Mouse (Mus musculus) naive thymus-derived CD4-positive, alpha-beta T cell, adult 2 months (primary cell): Measurements from ENCODE around the gene Eif4g3.
"Not testable (repeated sequence)": the region's sequence is repeated elsewhere in the genome, so short reads cannot be mapped to it uniquely, and the experiment has no call there.

Experiments used
- DNase-seq: peaks from one replicate; pipeline ENCODE4 v3.0.0-alpha.2; 2011; ENCODE audit warnings: low read depth

Eif4g3 gene

GRCm38 (mm10) chr4:138023403-138024100, 30.7 kb downstream of the Eif4g3 start:
- DNase-seq, result no peak

DNA sequence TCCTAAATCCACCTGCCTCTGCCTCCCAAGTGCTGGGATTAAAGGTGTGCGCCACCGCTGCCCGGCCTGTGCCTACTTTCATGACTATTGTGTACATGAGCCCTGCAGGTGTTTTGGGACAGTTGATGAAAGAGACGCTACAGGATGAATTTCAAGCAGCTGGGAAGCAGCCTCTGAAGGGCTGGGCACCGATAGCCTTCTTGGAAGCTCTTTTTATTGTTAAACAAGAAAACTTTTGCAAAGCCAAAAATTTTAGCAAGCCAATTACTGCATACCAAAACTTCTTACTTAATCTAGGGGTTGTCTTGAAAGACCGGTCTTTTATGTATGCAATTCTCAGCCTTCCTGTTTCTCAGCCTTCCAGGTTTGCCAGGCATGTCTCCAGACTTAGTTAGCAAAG, 36.3 kb downstream of the Eif4g3 start:
- DNase-seq, result no peak

DNA sequence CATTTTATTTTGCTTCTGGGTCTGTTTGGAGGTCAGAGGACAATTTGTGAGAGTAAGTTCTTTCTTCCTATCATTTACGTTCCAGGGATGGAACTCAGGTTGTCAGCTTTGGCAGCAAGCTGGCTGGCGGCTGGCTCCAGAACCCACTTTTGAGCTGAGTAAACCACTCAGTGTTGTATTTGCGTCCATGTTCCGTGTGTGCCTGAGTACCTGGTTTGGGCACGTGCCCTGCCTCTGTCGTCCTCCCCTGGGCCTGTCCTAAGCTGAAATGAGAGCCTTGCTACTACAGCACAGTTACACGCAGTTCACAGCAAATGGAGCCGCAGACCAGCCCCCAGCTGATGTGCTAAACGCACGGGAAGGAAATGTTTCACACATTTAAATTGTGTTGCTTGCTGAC, 39.0 kb downstream of the Eif4g3 start:
- no peak for DNase-seq

- DNase-seq, result peak; percentile 35
Measured at GRCm38 (mm10) chr4:138033871-138034270, 41.0 kb downstream of the Eif4g3 start.

- DNase-seq, result no peak
Measured at GRCm38 (mm10) chr4:138035435-138036120, 42.8 kb downstream of the Eif4g3 start.

- DNase-seq, result no peak
Measured at GRCm38 (mm10) chr4:138037110-138037509, 44.3 kb downstream of the Eif4g3 start.

- no peak for DNase-seq
Measured at GRCm38 (mm10) chr4:138037896-138038295, 45.1 kb downstream of the Eif4g3 start.

DNA sequence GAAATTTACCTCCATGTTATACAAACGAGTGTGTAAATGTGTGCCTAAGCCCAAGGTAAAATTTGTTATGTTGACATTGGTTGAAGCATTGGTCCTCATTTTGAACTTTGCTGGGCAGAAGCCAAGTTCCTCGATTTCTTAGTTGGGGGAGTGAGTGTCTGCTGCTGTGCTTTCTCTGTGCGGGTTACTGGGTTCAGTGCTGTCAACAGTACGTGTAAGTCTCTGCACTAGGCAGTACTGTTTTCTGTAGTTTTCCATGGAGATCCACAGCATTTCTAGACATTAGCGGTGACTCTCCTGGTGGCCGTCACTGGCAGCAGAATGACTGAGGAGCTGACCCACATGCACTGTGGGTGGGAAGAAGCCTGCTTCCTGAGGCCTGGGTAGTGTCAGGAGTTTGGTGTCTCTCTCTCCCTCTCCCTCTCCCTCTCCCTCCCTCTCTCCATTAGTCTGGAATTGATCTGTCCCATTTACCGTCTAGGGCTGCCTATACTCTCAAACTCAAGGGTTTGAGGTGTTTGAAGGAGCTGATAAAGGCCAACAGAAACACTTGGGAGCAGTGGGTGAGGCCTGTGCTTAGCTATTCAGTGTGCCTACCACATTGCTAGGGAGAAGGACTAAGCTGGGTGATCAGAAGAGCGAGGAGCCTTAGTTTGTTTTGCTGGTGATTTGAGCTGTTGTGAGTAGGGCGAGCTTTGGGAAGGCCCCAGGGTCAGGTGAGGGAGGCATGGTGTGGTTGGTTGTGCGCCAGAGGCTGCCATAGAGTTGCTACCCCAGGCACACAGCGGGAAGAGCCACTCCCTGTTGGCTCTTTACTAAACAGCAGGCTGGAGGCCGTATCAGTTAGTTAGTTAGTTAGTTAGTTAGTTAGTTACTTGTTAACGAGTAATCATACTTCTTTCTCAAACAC, 45.8 kb downstream of the Eif4g3 start:
- DNase-seq, result no peak

GRCm38 (mm10) chr4:138039275-138039651, 46.4 kb downstream of the Eif4g3 start:
- DNase-seq, result no peak

DNA sequence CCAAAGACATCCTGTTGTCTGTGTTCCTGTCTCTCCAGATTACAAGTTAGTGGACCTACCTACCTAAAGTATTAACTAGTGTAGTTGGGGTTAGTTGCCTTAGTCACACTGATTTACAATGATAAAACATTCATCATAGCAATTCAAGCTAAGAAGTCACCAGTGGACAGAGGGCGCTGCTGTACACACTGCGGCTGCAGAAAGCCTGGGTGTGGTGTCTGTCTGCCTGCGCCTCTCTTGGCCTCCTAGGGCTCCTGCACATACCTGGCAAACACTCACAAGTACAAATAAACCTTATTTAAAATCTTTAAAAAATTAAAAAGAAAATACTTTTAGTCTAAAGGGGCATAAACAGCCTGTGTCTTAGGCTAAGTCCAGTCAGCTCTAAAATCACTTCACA, 47.8 kb downstream of the Eif4g3 start:
- no peak for DNase-seq

DNA sequence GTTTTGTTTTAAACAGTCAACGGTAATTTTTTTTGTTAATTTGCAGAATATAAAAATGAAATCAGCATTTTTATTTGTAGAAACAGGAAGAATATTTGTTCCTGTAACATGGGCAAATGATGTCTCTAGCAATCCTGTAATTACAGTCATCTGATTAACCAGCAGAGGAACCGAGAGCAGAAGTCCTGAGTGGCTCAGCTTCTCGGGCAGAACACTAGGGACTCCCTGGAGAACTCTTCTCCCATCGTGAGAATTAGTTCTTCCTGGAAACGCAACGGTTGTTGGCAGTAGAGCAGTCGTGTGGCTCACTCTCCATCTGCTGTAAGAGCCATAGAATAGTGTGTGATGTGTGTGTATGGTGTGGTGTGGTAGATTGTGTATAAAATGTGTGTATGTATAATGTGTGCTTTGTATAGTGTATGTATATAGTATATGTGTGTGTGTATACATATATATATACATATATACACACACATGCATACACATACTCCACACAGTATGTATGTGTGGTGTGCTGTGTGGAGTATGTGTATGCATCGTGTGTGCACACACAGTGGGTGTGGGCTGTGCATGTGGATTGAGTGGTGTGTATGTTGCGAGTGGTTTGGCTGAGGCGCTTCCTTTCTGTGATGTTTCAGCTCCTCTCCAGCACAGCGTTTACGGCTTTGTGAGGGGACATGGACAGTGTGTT, 48.9 kb downstream of the Eif4g3 start:
- DNase-seq, result no peak

GRCm38 (mm10) chr4:138042257-138042589, 49.4 kb downstream of the Eif4g3 start:
- DNase-seq, result no peak

GRCm38 (mm10) chr4:138042625-138043024, 49.8 kb downstream of the Eif4g3 start:
- no peak for DNase-seq

DNA sequence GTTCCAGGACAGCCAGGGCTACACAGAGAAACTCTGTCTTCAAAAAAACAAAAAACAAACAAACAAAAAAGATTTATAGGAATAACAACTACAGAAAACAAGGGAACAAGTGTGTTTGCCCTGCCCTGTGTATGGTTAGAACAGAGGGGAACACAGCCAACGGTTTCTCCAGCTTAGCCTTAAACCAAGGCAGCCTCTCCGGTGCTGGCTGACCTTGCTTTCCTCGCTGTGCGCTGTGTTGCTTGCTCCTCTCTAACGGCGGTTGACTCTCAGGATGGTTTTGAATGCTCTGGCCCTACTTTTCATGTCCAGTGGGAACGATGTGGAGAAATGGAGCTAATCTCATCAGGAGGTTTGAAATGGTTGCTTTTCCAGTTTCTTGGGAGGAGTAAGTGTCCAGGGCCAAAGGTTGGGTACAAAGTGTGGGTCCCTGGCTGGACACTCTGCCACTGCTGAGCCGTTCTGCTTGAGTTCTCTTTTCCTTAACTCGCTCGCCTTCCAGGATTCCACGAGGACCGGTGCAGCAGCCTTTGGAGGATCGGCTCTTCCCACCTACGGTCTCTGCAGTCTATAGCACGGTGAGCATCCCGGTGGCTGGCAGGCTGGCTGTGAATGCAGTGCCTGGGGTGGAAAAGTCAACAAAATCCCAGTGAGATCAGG, 52.1 kb downstream of the Eif4g3 start:
- no peak for DNase-seq

GRCm38 (mm10) chr4:138045809-138046208, 53.0 kb downstream of the Eif4g3 start:
- DNase-seq, result peak; percentile 35

DNA sequence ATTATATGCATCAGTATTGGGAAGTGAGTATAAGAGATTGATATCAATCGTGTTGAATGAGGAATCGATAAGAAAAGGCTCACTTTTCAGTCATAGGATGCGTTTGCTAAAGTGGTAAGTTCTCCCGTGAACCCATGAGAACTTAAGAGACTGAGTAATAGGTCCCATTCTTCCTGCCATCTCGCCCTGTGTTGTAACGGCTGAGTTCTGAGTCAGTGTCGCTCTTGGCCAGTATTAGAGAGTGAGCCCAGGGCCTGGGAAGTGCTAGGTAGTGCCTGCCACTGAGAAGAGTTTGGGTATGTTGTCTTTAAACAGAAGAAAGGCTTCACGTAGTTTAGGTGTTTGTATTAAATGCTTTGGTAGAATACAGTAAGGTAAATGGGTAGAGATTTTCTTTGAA, 53.5 kb downstream of the Eif4g3 start:
- no peak for DNase-seq

- no peak for DNase-seq
Measured at GRCm38 (mm10) chr4:138049547-138049946, 56.7 kb downstream of the Eif4g3 start.

- DNase-seq, result no peak
Measured at GRCm38 (mm10) chr4:138051488-138051887, 58.7 kb downstream of the Eif4g3 start.

DNA sequence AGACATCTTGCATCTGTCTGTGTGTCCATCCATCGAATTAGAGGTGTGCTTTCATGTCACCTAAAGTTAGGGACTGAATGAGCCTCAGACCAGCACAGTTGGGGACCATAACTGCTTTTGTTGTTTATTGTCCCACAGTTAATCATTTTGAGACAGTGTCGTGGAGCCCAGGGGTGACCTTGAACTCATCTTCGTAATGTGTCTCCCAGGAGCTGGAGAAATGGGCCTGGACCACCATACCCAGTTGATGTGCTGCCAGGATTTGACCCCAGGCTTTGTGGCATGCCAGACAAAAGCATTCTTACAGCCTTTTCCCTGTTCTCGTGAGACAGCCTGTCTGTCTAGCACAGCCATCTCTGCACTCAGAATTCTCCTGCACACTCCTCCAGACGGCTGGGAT, 63.8 kb downstream of the Eif4g3 start:
- no peak for DNase-seq

- DNase-seq, result not testable (repeated sequence)
Measured at GRCm38 (mm10) chr4:138057196-138057754, 64.5 kb downstream of the Eif4g3 start.

- no peak for DNase-seq
Measured at GRCm38 (mm10) chr4:138061161-138061560, 68.3 kb downstream of the Eif4g3 start.
